Mouse (Mus musculus) layer of hippocampus, postnatal 14 days (tissue): ENCODE measurements around the gene Vmn1r230. TPM values are rescaled to one million over a fixed set of nuclear protein-coding genes. Genes with fewer than 3 reads are reported as not detected.

Experiments
- DNase-seq, 2 experiments: peaks; one replicate each; pipeline ENCODE4 v3.0.0; 2021 to 2022; ENCODE audit warnings: low spot score in 2 of 2, mixed read lengths in 1 of 2
- long read RNA-seq, 2 experiments: library from polyadenylated mRNA; stranded (forward); transcript quantifications; one replicate each; pipeline ENCODE4 v2.0.0; 2021
- total RNA-seq, 2 experiments: library from RNA; stranded (reverse); gene quantifications; 2 replicates each; pipeline ENCODE4 v1.2.3; 2021

Gene Vmn1r230
- total RNA-seq: not detected
- long read RNA-seq, experiment 1: 0 reads
- long read RNA-seq, experiment 2: 0 reads

- DNase-seq: no peak
Measured at GRCm38 (mm10) chr17:20840144-20840543, at the start of gene Vmn1r230. Gene Vmn1r230 (plus strand): TSS chr17:20840444.

GRCm38 (mm10) chr17:20811255-20811654 lies 29.0 kb upstream of the Vmn1r230 start, which contains the start of gene Vmn1r229:
Gene Vmn1r229 (plus strand): TSS chr17:20811555.
- no peak for DNase-seq

Other genes with a start within 250 kb of the Vmn1r230 start
- not detected for gene Vmn2r110, start 244.0 kb upstream of the Vmn1r230 start, total RNA-seq
- gene Fpr-rs3, start 215.6 kb upstream of the Vmn1r230 start, total RNA-seq: not detected
- not detected for gene Vmn1r226, start 157.6 kb upstream of the Vmn1r230 start, total RNA-seq
- gene Vmn1r227, start 110.6 kb upstream of the Vmn1r230 start, total RNA-seq: not detected
- not detected for gene Vmn1r228, start 54.3 kb upstream of the Vmn1r230 start, total RNA-seq
- under 1 TPM; 0.07 to 0.17 TPM for gene Vmn1r229, start 28.9 kb upstream of the Vmn1r230 start, total RNA-seq
- not detected for gene Vmn1r231, start 64.6 kb downstream of the Vmn1r230 start, total RNA-seq
- gene Vmn1r232, start 79.3 kb downstream of the Vmn1r230 start, total RNA-seq: not detected
- gene Ppp2r1a, start 104.9 kb downstream of the Vmn1r230 start, total RNA-seq: 100 to 1,000 TPM; 793 to 804 TPM
- not detected for gene Vmn1r233, start 156.0 kb downstream of the Vmn1r230 start, total RNA-seq
- gene Zfp160, start 168.5 kb downstream of the Vmn1r230 start, total RNA-seq: 10 to 100 TPM; 22.7 to 23.9 TPM